Mouse (Mus musculus) lung, postnatal 14 days (tissue): Measurements from ENCODE around the gene Oit1.

Experiments used
- DNase-seq: peaks from one replicate; pipeline ENCODE4 v3.0.0; 2021

Oit1 gene

DNA sequence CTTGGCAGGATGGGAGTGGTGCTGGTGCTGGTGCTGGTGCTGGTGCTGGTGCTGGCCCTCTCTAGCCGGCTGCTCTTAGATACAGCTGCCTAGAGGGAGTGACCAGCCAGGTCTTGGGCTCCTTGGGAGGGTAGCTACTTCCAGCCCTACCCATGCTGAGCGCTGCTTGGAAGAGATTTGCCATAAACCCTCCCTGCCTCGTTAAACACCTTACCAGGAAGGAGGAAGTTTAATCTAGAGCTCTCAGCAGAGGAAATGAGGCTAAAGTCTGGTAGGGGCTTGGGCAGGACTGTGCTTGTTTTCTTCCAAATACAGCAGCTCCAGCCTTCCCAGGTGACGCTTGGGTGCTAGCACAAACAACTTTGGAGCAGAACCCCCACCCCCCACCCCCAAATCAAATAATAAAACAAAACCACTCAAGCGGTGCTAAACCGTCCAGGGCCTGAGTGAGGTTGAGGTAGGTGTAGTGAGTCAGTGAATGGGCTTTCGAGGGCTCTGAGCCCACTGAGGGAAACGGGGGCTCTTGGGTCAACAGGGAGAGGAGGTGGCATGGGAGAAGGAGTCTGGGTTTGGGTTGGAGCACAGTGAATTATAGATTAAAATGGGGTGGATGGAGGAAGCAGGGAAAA is at the start of gene Oit1:
TSS of gene Oit1 (minus strand) at position 70 of the 629 bp plus-strand sequence.
- no peak for DNase-seq

DNA sequence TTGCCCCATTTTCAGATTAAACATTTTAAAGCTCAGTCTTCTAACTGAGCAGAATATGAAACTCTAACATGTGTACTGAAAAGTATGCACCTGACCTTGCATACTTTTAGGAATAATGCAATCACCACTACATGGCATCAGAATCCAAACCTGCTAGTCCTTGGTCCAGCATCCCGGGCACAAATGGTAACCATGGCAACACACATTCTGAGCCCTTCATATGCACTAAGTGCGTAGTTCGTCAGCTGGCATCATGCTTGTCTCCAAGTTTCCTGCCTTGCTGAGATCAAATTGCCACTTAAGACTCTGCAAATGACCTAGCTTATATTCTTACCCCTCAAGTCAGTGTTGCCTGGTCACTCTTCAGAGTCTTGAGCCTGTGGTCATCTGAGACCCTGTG is 44.3 kb upstream of the Oit1 start:
- DNase-seq = no peak

DNA sequence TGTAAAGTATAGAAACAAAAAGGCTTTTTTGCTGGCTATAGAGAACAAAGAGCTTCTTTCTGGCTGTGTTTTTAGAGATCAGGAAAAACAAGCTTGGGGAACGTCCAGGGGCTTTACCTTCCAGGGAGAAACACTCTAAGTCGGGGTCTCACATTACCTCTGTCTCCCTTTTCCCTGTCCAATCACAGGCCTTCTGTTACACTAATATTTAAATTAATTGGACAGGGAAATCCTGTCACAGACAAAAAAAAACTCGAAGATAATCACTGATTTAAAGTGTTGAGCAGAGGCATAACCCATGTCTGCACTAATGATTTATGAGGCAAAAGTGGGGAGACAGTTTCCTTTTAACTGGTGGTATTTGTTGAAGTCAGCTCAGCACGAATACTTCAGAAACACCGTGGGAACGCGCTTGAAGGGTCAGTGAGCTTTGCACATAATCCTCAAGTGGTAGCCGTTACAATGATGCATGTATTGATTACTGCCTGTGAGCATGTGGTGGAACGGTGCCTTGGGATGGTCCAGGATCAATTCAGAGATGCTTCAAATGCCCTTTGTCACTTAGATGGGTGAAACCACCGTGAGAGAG is 42.7 kb upstream of the Oit1 start:
- DNase-seq = no peak

GRCm38 (mm10) chr14:8418610-8419009 is 40.1 kb upstream of the Oit1 start:
- DNase-seq = no peak

GRCm38 (mm10) chr14:8405946-8406345 is 27.4 kb upstream of the Oit1 start:
- DNase-seq = no peak

DNA sequence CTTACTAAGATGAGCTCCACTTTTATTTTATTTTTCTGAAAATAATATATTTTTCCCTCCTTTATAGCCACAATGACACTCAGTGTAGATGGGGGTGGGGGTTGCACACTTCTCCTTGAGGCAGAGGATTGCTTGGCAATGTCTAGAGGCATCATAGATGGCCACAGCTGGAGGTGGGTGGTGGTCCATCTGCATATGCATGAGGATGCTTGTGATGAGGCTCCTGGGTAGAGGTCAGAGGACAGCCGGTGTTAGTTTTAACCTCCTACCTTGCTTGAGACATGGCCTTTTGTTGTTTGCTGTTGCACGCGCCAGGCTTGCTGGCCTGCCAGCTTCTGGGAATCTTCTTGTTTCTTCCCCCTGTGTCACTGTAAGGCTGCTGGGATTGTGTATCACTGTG is 24.8 kb upstream of the Oit1 start:
- no peak for DNase-seq

- DNase-seq = no peak
Measured at GRCm38 (mm10) chr14:8398507-8398906, 20.0 kb upstream of the Oit1 start.

- DNase-seq = no peak
Measured at GRCm38 (mm10) chr14:8395690-8396287, 17.2 kb upstream of the Oit1 start.

DNA sequence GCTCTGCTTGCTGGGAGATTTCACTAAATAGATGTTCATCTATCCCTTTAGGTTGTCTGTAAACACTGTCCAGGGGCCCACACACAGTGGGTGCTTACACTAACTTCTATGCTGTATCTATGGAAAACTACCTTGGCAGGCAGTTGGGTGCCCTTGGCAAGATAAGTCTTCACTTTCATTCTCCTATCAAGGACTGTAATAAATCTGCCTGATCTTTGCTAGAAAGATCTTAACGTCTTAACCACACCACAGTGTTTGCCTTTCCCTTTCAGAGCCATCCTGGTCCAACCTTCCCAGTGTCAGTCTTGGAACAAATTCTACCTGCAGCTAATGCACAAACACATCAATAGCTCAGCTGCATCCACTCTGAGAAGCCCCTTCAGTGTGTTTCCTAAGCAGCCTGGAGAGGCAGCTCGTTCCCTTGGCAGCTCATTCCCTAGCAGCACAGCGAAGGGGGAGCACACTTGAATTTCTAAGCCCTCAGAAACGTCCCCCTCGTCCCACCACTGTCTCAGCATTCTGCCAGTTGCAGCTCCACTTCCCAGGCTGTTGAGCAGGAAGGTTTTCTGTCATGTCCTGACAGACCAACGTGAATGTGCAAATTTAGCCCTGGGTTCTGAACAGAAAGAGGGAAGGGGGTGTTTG is 13.7 kb upstream of the Oit1 start:
- DNase-seq = no peak

GRCm38 (mm10) chr14:8369394-8369793 is 9.2 kb downstream of the Oit1 start:
- no peak for DNase-seq

DNA sequence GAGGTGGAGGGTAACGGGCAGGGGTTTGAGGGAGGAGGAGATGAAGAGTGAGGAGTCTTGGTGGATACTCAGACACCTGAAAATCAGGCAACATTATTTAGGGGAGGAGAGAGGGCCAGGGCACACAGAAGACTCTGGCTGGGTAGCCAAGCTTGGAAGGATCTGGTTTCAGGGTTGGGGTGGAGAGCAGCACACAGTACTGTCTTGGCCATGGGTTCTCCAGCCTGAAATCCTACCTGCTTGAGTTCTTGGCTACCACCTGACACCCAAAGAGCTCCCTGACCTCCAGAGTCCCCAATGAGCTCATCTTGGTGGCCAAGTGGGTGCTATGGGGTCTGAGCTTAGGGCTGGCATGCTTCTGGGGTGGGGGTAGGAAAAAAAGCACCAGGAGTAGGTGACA is 9.7 kb downstream of the Oit1 start:
- DNase-seq = no peak

DNA sequence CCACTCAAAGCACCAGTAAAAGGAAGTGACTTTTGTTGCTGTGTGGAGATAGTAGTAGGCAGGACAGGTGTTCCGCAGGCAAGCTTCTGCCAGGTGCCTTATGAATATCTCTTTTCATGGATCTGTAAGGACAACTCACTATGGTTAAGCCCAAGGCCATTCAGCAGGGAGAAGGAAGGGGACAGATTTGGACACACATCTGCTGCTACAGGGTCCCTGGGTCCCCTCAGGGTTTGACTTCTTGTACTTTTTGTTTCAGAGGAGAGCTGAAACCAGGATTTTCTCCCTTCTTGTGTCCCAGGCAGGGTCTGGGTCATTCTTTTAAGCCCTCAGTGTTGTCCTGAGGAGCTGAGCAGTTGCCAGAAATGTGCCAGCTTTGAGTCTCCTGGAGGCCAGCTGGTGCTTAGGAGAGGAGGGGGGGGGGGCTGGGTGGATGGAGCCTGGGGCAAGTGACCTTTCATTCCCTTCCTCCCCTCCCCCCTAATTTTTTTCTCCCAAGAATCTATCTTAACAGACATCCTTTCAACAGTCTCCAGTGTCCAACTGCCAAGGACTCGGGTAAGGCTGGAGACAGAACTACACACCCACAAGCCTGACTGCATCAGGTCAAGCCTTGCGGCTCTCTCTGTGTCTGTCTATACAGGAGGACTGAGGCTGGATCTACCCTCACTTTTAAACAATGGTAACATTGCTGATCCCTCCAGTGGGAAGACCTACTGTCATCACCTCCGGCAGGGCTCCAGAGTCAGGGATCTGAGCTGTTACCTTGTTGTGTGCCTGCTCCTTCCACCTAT is 10.6 kb downstream of the Oit1 start:
- no peak for DNase-seq

DNA sequence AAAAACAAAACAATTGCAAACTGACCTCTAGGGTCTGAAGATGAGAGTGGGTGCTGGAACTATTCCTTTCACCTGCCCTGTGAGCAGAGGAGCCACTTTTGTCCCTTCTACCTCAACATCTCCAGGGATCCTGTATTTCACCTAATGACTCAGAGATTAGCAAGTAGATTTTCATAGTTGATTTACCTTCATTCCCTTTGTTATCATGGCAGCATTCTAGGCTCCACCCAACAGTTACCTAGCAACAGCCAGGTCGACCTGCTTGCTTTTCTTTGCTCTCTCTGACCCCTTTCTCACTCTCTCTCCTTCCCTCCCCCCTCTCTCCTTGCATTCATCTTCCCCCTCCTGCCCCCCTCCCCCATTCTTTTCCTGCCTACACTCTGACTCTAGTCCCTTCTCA is 11.4 kb downstream of the Oit1 start:
- DNase-seq = no peak

DNA sequence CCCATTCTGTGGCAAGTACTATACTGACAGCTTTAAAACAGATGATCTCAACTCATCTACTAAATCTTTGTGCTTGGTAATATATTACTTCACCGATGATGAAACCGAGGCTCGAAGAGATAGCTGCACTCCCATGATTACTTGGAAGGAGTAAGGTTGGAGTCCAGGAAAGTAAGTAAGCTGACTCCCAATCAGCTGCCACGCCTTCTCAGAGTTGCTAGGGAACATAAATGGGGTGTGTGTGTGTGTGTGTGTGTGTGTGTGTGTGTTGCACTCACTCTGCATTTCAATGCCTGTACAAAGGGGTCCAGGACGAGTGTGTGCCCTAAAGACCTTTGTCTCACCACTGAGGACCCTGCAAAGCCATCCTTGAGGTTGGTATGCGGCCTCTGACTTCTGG is 12.7 kb downstream of the Oit1 start:
- no peak for DNase-seq

DNA sequence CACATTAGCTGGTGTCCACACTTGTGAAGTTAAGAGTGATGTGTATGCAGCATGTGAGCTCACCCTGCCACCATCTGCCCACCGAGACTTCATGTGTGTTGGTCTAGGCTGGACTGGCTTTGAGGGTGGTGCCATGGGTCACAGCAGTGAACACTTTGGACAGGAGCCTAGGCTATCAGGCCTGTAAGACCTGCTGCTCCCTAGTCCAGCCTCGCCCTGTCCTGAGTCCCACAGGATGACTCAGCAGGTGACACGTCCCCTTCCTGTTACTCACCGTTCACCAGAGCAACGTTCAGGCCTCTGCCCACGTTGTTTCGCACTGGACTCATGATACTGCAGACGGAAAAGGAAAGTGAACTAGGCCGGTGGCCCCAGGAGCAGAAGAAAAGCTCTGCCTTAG is 21.7 kb downstream of the Oit1 start:
- no peak for DNase-seq

DNA sequence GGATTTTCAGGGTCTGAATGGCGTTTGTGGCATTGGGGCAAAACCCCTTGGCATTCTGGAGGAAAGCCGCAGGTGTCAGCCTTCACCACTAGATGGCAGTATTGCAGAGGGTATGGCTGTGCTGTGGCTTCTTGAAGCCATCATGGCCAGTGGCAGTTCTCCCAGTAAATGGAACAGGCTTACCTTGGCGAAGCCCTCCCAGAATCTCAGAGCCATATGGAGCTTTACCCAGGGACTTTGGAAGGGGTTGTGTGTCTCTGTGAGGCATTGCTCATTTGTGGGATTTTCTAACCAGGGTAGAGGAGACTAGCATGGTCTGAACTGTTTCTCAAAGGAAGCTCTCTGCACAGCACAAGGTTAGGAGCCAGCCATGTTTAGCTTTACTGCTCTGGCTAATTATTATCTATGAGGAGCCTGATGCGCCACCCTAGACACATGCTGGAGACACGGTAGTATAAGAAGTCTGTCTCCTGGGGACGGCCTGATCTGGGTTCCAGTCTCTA is 22.5 kb downstream of the Oit1 start:
- peak; percentile 74 for DNase-seq

- DNase-seq = no peak
Measured at GRCm38 (mm10) chr14:8348927-8349326, 29.6 kb downstream of the Oit1 start.

DNA sequence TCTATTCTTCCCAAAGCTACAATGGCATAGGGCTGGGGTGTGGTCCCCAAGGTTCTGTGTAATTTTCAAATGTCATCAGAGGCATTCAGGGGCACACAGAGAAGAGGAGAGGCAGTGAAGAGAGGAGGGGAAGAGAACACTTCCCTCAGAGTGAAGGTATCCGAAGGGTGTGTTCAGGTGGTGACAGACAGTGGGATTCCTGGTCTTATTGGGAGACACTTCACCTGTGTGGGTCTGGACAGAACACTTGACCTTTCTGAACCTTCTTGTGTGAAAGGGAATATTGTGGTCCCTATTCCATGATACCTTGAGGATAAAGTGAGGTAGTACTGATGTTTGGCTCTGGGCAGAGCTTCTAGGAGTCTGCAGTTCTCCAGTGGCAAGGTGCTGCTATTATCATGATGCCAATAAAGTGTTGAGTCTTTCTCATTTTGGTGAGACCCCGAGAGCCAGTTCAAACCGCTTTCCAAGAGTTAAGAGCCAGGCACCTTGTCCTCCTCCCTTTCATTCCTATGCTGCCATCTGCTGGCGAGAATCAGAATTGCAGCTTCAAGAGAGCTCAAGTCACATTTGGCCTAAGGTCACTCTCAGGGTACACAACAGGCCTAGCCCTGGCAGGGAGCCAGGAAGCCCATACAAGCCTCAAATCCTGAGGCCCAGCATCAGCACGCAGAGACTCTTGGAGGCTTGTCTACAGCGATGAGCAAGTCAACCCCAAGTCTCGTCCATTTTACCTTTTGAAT is 32.1 kb downstream of the Oit1 start:
- peak; percentile 93 for DNase-seq

DNA sequence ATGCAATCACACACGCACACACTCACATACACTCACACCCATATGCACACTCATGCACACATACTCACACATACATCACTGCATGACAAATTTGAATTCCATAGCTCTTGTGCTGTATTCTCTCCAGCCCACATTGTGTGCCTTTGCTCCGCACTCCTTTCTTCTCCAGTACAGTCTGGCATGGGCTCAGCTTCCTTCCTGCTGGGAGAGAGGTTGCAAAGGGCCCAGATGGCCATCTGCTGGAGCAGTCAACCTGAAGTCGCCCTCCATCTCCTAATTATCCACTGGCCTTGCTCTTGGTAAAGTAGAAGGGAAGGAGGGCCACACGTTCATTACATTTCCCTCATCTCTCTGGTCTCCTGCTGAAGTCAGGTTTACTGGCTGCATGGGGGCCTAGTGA is 33.0 kb downstream of the Oit1 start:
- DNase-seq = no peak

GRCm38 (mm10) chr14:8342509-8343106 is 35.9 kb downstream of the Oit1 start:
- DNase-seq = peak; percentile 68

DNA sequence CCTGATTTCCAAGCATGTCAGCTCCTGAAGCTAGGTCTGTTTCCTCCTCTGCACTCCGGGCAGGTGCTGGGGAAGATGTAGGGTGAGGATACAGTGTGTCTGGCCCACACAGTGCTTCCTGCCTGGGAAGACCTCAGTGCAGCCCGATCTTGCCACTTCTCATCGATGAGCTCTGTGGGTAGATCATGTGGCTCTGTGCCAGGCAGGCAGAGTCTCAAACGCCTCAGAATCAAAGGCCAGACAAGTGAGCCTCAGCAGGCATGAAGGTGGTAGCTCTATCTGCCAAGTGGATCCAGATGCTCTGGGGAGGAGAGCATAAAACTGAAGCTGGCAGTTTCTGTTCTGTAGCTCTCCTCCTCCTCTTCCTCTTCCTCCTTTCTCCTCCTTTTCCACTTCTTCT is 38.3 kb downstream of the Oit1 start:
- DNase-seq = no peak

- no peak for DNase-seq
Measured at GRCm38 (mm10) chr14:8335947-8336346, 42.6 kb downstream of the Oit1 start.
